In the genomic region with DNA sequence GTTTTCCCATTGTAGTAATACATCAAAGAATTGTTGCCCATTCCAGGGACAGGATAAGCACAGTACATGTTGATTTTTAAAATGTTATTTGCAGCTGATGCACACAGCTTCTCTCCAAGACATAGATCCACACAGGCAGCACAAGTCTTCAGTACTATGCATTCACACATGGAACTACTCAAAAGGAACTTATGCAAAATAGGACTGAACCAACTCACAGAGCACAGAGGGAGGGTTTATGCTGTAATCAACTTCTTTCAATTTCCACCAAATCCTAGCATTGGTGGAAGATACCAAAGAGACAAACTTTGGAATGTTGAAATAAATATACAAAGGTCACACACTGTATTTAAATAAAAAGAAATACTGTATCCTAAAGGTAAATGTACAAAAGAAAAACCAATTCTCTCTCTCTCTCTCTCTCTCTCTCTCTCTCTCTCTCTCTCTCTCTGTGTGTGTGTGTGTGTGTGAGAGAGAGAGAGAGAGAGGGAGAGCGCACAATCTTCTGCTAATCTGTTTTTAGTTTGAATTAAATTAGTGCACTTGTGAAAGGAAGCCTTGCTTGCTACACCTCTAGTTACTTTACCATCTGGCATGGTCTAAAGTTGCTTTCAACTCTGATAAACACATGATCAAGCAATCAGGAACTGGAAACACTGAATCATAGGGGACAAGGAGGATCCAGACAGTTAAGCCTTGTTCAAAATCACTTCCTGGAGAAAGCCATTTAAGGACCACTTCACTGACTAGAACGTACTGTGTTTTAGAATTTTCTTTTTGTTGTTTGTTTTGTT, we compare ENCODE assay signal across 8 mouse cellular contexts.
DNase-seq lines count a peak whose midpoint lies in the region; ATAC-seq and TF ChIP-seq lines count a peak whose summit lies in the region.

No protein-coding gene starts in this region.

- H3K4me1 ChIP-seq in heart, postnatal 0 days (ENCODE audit: control insufficient read depth, insufficient read depth): 0 out of 2 replicates have a peak, but pooled peaks cover 6% of the 10 kb centered on the region
- H3K4me1 ChIP-seq in liver, postnatal 0 days (ENCODE audit: insufficient read depth): peaks cover 4% of the 10 kb centered on the region; the same call in 1 of the 2 replicates

- TF ChIP-seq CTCF in heart, postnatal 0 days (IDR thresholded peaks at IDR 0.05; ENCODE audit: low read depth): no peak
- no peak for TF ChIP-seq CTCF in liver, postnatal 0 days (IDR thresholded peaks at IDR 0.05; ENCODE audit: low read depth)

- 31% methylated on average over 2 of the region's 2 CpGs for WGBS in heart, postnatal 0 days
- WGBS in liver, postnatal 0 days (ENCODE audit: insufficient replicate concordance): 33% methylated on average over 2 of the region's 2 CpGs

- H3K27me3 ChIP-seq in heart, postnatal 0 days (ENCODE audit: control insufficient read depth, insufficient read depth, low read length): no peaks in the 10 kb centered on the region
- no peaks in the 10 kb centered on the region for H3K27me3 ChIP-seq in liver, postnatal 0 days (ENCODE audit: insufficient read depth, low read length)

- H3K27ac ChIP-seq in heart, postnatal 0 days (ENCODE audit: low read depth): peak overlapping the region; percentile 55
- H3K27ac ChIP-seq in liver, postnatal 0 days (ENCODE audit: low read depth): 0 out of 2 replicates have a peak overlapping the region, but pooled peaks have one; percentile 19

- H3K4me3 ChIP-seq in heart, postnatal 0 days (ENCODE audit: low read depth, low read length): peak overlapping the region; percentile 23
- no peak overlapping the region for H3K4me3 ChIP-seq in liver, postnatal 0 days (ENCODE audit: low read depth, low read length)

- no peaks in the 10 kb centered on the region for H3K36me3 ChIP-seq in heart, postnatal 0 days (replicated peaks; ENCODE audit: control insufficient read depth, insufficient read depth, low read length)
- no peaks in the 10 kb centered on the region for H3K36me3 ChIP-seq in liver, postnatal 0 days (replicated peaks; ENCODE audit: insufficient read depth, low read length)

- no peak for TF ChIP-seq EP300 in heart, postnatal 0 days (IDR thresholded peaks at IDR 0.05; ENCODE audit: low read depth)
- no peak for TF ChIP-seq EP300 in liver, postnatal 0 days (IDR thresholded peaks at IDR 0.05; ENCODE audit: low read depth)

- no peak overlapping the region for H3K9ac ChIP-seq in heart, postnatal 0 days (replicated peaks; ENCODE audit: low read depth, low read length)
- H3K9ac ChIP-seq in liver, postnatal 0 days (replicated peaks): no peak overlapping the region

- DNase-seq in right cerebral cortex, postnatal 10 days (ENCODE audit: low spot score in 2 of 2): peak; percentile 27 to 38
- no peak for DNase-seq in right cerebral cortex, adult 18-20 months
- DNase-seq in embryo, embryonic 11.5 days (ENCODE audit: low read depth, low spot score): peak; percentile 72
- DNase-seq in heart, postnatal 0 days (ENCODE audit: low spot score): peak; percentile 79
- no peak for DNase-seq in liver, postnatal 0 days
- DNase-seq in layer of hippocampus, adult 8-10 months (ENCODE audit: low spot score in 2 of 2): no peak

- peak overlapping the region; percentile 15; the same call in 1 of the 2 replicates for H3K4me2 ChIP-seq in heart, postnatal 0 days (ENCODE audit: low read depth, low read length)
- no peak overlapping the region; the same call in 1 of the 2 replicates for H3K4me2 ChIP-seq in liver, postnatal 0 days (ENCODE audit: low read depth, low read length)

- H3K9me3 ChIP-seq in heart, postnatal 0 days (replicated peaks; ENCODE audit: control insufficient read depth, low read length): no peaks in the 10 kb centered on the region
- H3K9me3 ChIP-seq in liver, postnatal 0 days (ENCODE audit: low read length): no peaks in the 10 kb centered on the region

- peak; percentile 51 for ATAC-seq in heart, postnatal 0 days (ENCODE audit: insufficient read depth, low read depth)
- ATAC-seq in liver, postnatal 0 days: peak; percentile 64
- peak; percentile 66; the same call in 1 of the 2 replicates for ATAC-seq in neutrophil, adult 5-6 weeks (ENCODE audit: extremely low read depth, insufficient number of reproducible peaks, low FRiP score, poor library complexity, severe bottlenecking)
- no peak for ATAC-seq in activated CD4-positive, CD25-positive, alpha-beta regulatory T cell, adult 4 months

Comparison
In these comparisons a context has a peak if more than half of its experiments do, and no peak if none do; other contexts are left out.
1. DNase-seq: peak in right cerebral cortex, postnatal 10 days (2 of 2), embryo, embryonic 11.5 days (single experiment) and heart, postnatal 0 days (single experiment); none in right cerebral cortex, adult 18-20 months (single experiment), liver, postnatal 0 days (single experiment) and layer of hippocampus, adult 8-10 months (0 of 2).